ENCODE assay signal across 8 mouse cellular contexts in genomic region chr12:86888130-86889069, GRCm38 (mm10). TPM values are rescaled to one million over a fixed set of nuclear protein-coding genes. Genes with fewer than 3 reads are reported as not detected.
A peak's percentile ranks its signal among the peaks of the same experiment; 100 is the strongest.
DNase-seq lines count a peak whose midpoint lies in the region; ATAC-seq and TF ChIP-seq lines count a peak whose summit lies in the region.

No protein-coding gene starts in this region.

- no peaks in the 10 kb centered on the region for H3K27me3 ChIP-seq in heart, adult 2 months (ENCODE audit: control insufficient read depth, insufficient read depth, low read length)
- no peaks in the 10 kb centered on the region for H3K27me3 ChIP-seq in kidney, adult 2 months (replicated peaks; ENCODE audit: control insufficient read depth, insufficient read depth, low read length)
- H3K27me3 ChIP-seq in liver, embryonic 12.5 days (replicated peaks), result peaks cover 91% of the 10 kb centered on the region
- H3K27me3 ChIP-seq in stomach, embryonic 14.5 days (ENCODE audit: control insufficient read depth, insufficient read depth, low read length), result no peaks in the 10 kb centered on the region

- DNase-seq in cerebellum, adult 11 months, result peak; percentile 71
- DNase-seq in embryo, embryonic 11 days, result peak; percentile 84
- peak; percentile 88 to 92 for DNase-seq in heart, adult 2 months
- peak; percentile 97 for DNase-seq in kidney, adult 2 months
- peak; percentile 80 for DNase-seq in naive thymus-derived CD4-positive, alpha-beta T cell, adult 2 months (ENCODE audit: low read depth)

- peaks cover 6% of the 10 kb centered on the region; the same call in 1 of the 2 replicates for H3K36me3 ChIP-seq in heart, adult 2 months (ENCODE audit: control insufficient read depth, insufficient read depth, low read length)
- no peaks in the 10 kb centered on the region for H3K36me3 ChIP-seq in kidney, adult 2 months (ENCODE audit: control insufficient read depth, insufficient read depth, low read length)
- no peaks in the 10 kb centered on the region for H3K36me3 ChIP-seq in liver, embryonic 12.5 days
- H3K36me3 ChIP-seq in stomach, embryonic 14.5 days (ENCODE audit: control insufficient read depth, insufficient read depth, low read length), result no peaks in the 10 kb centered on the region

- under 1% methylated on average over 47 of the region's 47 CpGs for WGBS in heart, adult 2 months
- under 1% methylated on average over 47 of the region's 47 CpGs for WGBS in kidney, adult 2 months
- WGBS in liver, embryonic 12.5 days (ENCODE audit: insufficient replicate concordance), result under 1% methylated on average over 47 of the region's 47 CpGs
- 1% methylated on average over 45 of the region's 47 CpGs for WGBS in stomach, embryonic 14.5 days

- no peak for ATAC-seq in cerebellum, adult (ENCODE audit: insufficient number of reproducible peaks, low FRiP score, low TSS enrichment)
- ATAC-seq in liver, embryonic 12.5 days, result 0 out of 2 replicates have a peak, but pooled peaks have one; percentile 23
- peak; percentile 34; the same call in 1 of the 2 replicates for ATAC-seq in stomach, embryonic 14.5 days (ENCODE audit: insufficient number of reproducible peaks, insufficient read depth, low FRiP score, low read depth)

- peak; percentile 38; the same call in 1 of the 2 replicates for TF ChIP-seq EP300 in heart, adult 2 months (IDR thresholded peaks at IDR 0.05; ENCODE audit: insufficient read depth, low read depth, low read length)

- peaks cover 20% of the 10 kb centered on the region for H3K4me1 ChIP-seq in heart, adult 2 months (ENCODE audit: control insufficient read depth, insufficient read depth, low read length)
- peaks cover 38% of the 10 kb centered on the region for H3K4me1 ChIP-seq in kidney, adult 2 months (ENCODE audit: control insufficient read depth, insufficient read depth, low read length)
- H3K4me1 ChIP-seq in liver, embryonic 12.5 days, result peaks cover 84% of the 10 kb centered on the region
- peaks cover 70% of the 10 kb centered on the region for H3K4me1 ChIP-seq in stomach, embryonic 14.5 days (ENCODE audit: control insufficient read depth, insufficient read depth, low read length)

- TF ChIP-seq CTCF in heart, adult 2 months (IDR thresholded peaks at IDR 0.05), result peak; percentile 59
- peak; percentile 46; the same call in 1 of the 2 replicates for TF ChIP-seq CTCF in kidney, adult 2 months (conservative IDR thresholded peaks at IDR 0.05; ENCODE audit: insufficient read depth, insufficient read length, low read depth, low read length)

- H3K27ac ChIP-seq in heart, adult 2 months, result peak overlapping the region; percentile 100
- H3K27ac ChIP-seq in kidney, adult 2 months (ENCODE audit: insufficient read depth, low read depth, low read length), result peak overlapping the region; percentile 100
- H3K27ac ChIP-seq in liver, embryonic 12.5 days, result peak overlapping the region; percentile 85
- peak overlapping the region; percentile 97 for H3K27ac ChIP-seq in stomach, embryonic 14.5 days (ENCODE audit: low read length)

- peaks cover 3% of the 10 kb centered on the region for H3K79me2 ChIP-seq in heart, adult 2 months (replicated peaks; ENCODE audit: control insufficient read depth, insufficient read depth, low read length)

- peak overlapping the region; percentile 42 for H3K4me3 ChIP-seq in heart, adult 2 months
- H3K4me3 ChIP-seq in kidney, adult 2 months (ENCODE audit: insufficient read depth, low read depth, low read length), result peak overlapping the region; percentile 27; the same call in 1 of the 2 replicates
- peak overlapping the region; percentile 52 for H3K4me3 ChIP-seq in liver, embryonic 12.5 days
- H3K4me3 ChIP-seq in stomach, embryonic 14.5 days (ENCODE audit: low read depth, low read length), result peak overlapping the region; percentile 18

- H3K4me2 ChIP-seq in liver, embryonic 12.5 days, result peak overlapping the region; percentile 74
- H3K4me2 ChIP-seq in stomach, embryonic 14.5 days (replicated peaks; ENCODE audit: low read depth, low read length), result peak overlapping the region; percentile 58

- TF ChIP-seq POLR2A in heart, adult 2 months (IDR thresholded peaks at IDR 0.05; ENCODE audit: insufficient read depth, low read depth, low read length), result peak; percentile 57
- no peak for TF ChIP-seq POLR2A in kidney, adult 2 months (IDR thresholded peaks at IDR 0.05; ENCODE audit: low read depth, low read length)

- H3K9me3 ChIP-seq in liver, embryonic 12.5 days (replicated peaks), result no peaks in the 10 kb centered on the region
- H3K9me3 ChIP-seq in stomach, embryonic 14.5 days (ENCODE audit: control insufficient read depth, low read depth, low read length), result no peaks in the 10 kb centered on the region

- intact Hi-C loops in heart, adult 2 months (cut with DNase I), result loop anchor here (5.0 kb wide), 1 partner anchor 91 kb away; no protein-coding TSS in a partner anchor

- peak overlapping the region; percentile 67 for H3K9ac ChIP-seq in heart, adult 2 months (ENCODE audit: low read depth, low read length)
- peak overlapping the region; percentile 64 for H3K9ac ChIP-seq in liver, embryonic 12.5 days
- H3K9ac ChIP-seq in stomach, embryonic 14.5 days (replicated peaks; ENCODE audit: low read depth, low read length), result peak overlapping the region; percentile 32

RNA-seq across cellular contexts. Expression of gene Irf2bpl, which starts 3.8 kb away (rescaled TPM):
- 10 to 100 TPM; 32.6 to 36.9 TPM for total RNA-seq in heart, adult 2 months (2021)
- polyA plus RNA-seq in heart, adult 2 months (2012; rRNA removed), result 15.6 and 20.1 TPM in 2 replicates
- polyA plus RNA-seq in kidney, adult 2 months (2012; rRNA removed), result 22.0 and 27.8 TPM in 2 replicates
- 6.7 and 7.7 TPM in 2 replicates for polyA plus RNA-seq in liver, embryonic 12.5 days (2016; fragmentation: Nextera tagmentation; extraction: Ambion mirVana)
- 18.2 and 21.6 TPM in 2 replicates for polyA plus RNA-seq in stomach, embryonic 14.5 days (2014; fragmentation: Nextera tagmentation; extraction: Ambion mirVana)

RNA-seq across cellular contexts. Expression of gene Cipc, which starts 58.4 kb away (rescaled TPM):
- 10 to 100 TPM; 43.8 to 45.1 TPM for total RNA-seq in heart, adult 2 months (2021)
- polyA plus RNA-seq in heart, adult 2 months (2012; rRNA removed), result 34.1 and 39.6 TPM in 2 replicates
- 28.8 and 34.2 TPM in 2 replicates for polyA plus RNA-seq in kidney, adult 2 months (2012; rRNA removed)
- polyA plus RNA-seq in liver, embryonic 12.5 days (2016; fragmentation: Nextera tagmentation; extraction: Ambion mirVana), result 18.0 and 19.2 TPM in 2 replicates
- polyA plus RNA-seq in stomach, embryonic 14.5 days (2014; fragmentation: Nextera tagmentation; extraction: Ambion mirVana), result 20.9 and 22.3 TPM in 2 replicates
